Mouse (Mus musculus): ENCODE data around the gene 1810049J17Rik. TPM values are rescaled to one million over a fixed set of nuclear protein-coding genes. Genes with fewer than 3 reads are reported as not detected.

Gene 1810049J17Rik
- polyA plus RNA-seq, 1 experiment, result not detected

DNA sequence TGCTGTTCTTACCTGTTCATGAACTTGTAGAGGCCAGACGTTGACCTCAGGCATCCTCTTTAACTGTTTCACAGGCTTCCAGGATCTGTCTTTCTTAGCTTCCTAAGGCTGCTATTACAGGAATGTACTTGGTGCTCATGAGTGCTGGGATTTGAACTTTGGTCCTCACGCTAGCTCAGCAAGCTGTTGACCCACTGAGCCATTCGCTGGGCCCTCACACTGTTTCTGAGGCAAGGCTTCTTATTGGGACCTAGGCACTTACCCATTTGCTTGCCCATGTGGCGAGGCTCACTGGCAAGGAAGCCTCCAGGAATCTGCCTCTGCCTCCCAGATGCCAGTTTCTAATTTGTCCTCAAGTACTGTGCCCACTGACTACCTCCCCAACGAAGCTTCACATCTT is 1.8 kb downstream of the 1810049J17Rik start:
- 58% methylated on average over 5 of the region's 5 CpGs for WGBS
- no peak overlapping the region for H3K27ac ChIP-seq (ENCODE audit: insufficient read depth, low read depth, low read length)
- TF ChIP-seq POLR2A (IDR thresholded peaks at IDR 0.05; ENCODE audit: insufficient read depth, low read depth, low read length) (no peak), CTCF (IDR thresholded peaks at IDR 0.05; ENCODE audit: insufficient read depth, low read depth, low read length) (no peak)
- no peak overlapping the region for H3K4me3 ChIP-seq (ENCODE audit: insufficient read depth, low read depth, low read length)
- H3K4me1 ChIP-seq (ENCODE audit: control insufficient read depth, insufficient read depth, low read length), result peaks cover 3% of the 10 kb centered on the region; the same call in 1 of the 2 replicates

DNA sequence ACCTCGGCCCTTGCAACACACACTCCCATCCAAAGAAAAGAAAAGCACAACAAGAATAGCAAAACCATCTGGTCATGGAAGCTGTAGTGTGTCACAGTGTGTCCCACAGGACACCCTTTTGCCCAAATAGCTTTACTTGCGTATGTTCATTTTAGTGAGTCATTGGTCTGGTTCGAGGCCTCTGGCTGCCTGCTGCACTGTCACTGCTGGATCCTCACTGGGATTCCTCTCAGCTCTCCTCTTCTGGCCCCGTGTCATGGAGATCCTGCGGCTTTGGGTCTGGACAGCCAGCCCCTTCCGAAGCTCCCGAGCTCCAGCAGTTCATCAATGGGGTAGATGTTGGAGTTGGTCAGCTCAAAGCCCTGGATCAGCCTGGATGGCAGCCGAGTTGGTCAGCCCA is 3.2 kb downstream of the 1810049J17Rik start:
- Histone ChIP-seq H3K4me3 (ENCODE audit: insufficient read depth, low read depth, low read length) (no peak overlapping the region), H3K27ac (ENCODE audit: insufficient read depth, low read depth, low read length) (no peak overlapping the region), H3K4me1 (ENCODE audit: control insufficient read depth, insufficient read depth, low read length) (no peaks in the 10 kb centered on the region)
- whole genome bisulfite sequencing, result 83% methylated on average over 8 of the region's 8 CpGs
- TF ChIP-seq POLR2A (IDR thresholded peaks at IDR 0.05; ENCODE audit: insufficient read depth, low read depth, low read length) (no peak), CTCF (IDR thresholded peaks at IDR 0.05; ENCODE audit: insufficient read depth, low read depth, low read length) (no peak)

DNA sequence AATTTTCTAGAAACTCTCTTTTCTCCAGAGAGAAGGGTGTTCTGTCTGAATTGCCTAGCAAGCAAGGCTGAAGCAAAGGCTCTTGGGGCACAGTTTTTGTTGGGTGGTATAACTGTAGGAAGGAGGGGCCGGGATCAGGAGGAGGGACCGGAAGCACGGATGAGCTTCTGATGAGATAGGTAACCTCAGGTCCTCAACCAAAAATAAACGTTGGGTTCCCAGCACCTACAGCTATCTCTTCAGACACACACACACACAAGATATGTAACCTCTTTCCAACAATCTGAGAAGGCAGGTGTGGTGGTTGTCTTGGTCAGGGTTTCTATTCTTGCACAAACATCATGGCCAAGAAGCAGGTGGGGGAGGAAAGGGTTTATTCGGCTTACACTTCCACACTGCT is 4.4 kb downstream of the 1810049J17Rik start:
- 88% methylated on average over 5 of the region's 5 CpGs for WGBS
- Histone ChIP-seq H3K4me1 (ENCODE audit: control insufficient read depth, insufficient read depth, low read length) (no peaks in the 10 kb centered on the region), H3K4me3 (ENCODE audit: insufficient read depth, low read depth, low read length) (no peak overlapping the region), H3K27ac (ENCODE audit: insufficient read depth, low read depth, low read length) (no peak overlapping the region)
- TF ChIP-seq CTCF (IDR thresholded peaks at IDR 0.05; ENCODE audit: insufficient read depth, low read depth, low read length), result no peak
- TF ChIP-seq POLR2A (IDR thresholded peaks at IDR 0.05; ENCODE audit: insufficient read depth, low read depth, low read length), result no peak

DNA sequence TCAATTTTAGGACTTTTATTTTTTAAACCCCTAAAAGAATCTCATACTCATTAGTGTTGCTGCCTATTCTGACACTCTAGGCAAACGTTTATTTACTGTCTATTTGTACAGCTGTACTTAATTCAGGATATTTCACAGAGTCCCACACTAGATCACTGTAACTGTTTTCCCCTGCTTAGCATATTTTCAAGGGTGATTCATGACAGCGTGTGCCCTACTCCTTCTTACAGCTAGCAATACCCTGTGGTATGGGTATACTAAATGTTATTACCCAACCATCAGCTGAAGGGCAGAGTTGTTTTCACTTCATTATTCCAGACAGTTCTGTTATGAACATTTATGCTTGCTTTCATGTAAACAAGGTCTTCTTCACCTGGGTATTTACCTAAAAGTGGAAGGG is 5.7 kb downstream of the 1810049J17Rik start:
- 63% methylated on average over 2 of the region's 2 CpGs for WGBS
- TF ChIP-seq POLR2A (IDR thresholded peaks at IDR 0.05; ENCODE audit: insufficient read depth, low read depth, low read length) (no peak), CTCF (IDR thresholded peaks at IDR 0.05; ENCODE audit: insufficient read depth, low read depth, low read length) (no peak)
- no peak overlapping the region for H3K27ac ChIP-seq (ENCODE audit: insufficient read depth, low read depth, low read length)
- no peak overlapping the region for H3K4me3 ChIP-seq (ENCODE audit: insufficient read depth, low read depth, low read length)
- no peaks in the 10 kb centered on the region for H3K4me1 ChIP-seq (ENCODE audit: control insufficient read depth, insufficient read depth, low read length)

DNA sequence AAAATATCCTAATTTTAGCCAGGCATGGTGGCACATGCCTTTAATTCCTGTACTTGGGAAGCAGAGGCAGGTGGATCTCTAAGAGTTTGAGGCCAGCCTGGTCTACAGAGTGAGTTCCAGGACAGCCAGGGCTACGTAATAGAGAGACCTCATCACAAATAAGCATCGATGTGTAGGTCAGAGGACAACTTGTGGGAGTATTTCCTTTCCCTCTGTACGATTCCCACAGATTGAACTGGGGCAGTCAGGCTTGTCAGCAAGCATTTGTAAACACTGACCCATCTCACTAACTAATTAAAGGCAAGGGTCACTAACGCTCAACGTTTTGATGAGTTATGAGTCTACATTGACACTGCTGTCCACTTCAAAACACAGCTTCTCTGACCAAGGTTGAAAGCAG is 7.1 kb downstream of the 1810049J17Rik start:
- WGBS, result 92% methylated on average over 5 of the region's 5 CpGs
- no peak overlapping the region for H3K4me3 ChIP-seq (ENCODE audit: insufficient read depth, low read depth, low read length)

DNA sequence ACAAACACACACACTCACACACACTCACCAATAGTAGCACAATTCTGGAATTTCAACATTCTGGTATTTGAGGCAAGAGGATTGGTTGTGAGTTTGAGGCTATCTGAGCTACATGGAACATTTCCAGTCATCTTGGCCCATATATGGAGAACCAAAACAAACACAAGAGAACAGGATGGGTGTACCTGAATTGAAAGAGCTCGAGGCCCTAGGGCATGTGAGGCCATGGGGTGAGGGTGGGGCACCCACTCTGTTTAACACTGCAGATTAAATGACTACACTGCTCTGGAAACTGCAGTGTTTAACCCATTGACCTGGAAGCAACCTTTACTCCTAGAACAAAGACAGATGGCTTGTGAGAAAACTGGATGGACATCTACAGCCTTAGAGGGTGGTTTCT is 8.4 kb downstream of the 1810049J17Rik start:
- 50% methylated on average over 1 of the region's 1 CpGs for WGBS
- TF ChIP-seq CTCF (IDR thresholded peaks at IDR 0.05; ENCODE audit: insufficient read depth, low read depth, low read length) (no peak), POLR2A (IDR thresholded peaks at IDR 0.05; ENCODE audit: insufficient read depth, low read depth, low read length) (no peak)
- Histone ChIP-seq H3K4me1 (ENCODE audit: control insufficient read depth, insufficient read depth, low read length) (no peaks in the 10 kb centered on the region), H3K27ac (ENCODE audit: insufficient read depth, low read depth, low read length) (no peak overlapping the region), H3K4me3 (ENCODE audit: insufficient read depth, low read depth, low read length) (no peak overlapping the region)

More for the DNA sequence above, 7.1 kb downstream of the 1810049J17Rik start:
- no peak for TF ChIP-seq CTCF (IDR thresholded peaks at IDR 0.05; ENCODE audit: insufficient read depth, low read depth, low read length)
- TF ChIP-seq POLR2A (IDR thresholded peaks at IDR 0.05; ENCODE audit: insufficient read depth, low read depth, low read length), result no peak
- Histone ChIP-seq H3K4me1 (ENCODE audit: control insufficient read depth, insufficient read depth, low read length) (no peaks in the 10 kb centered on the region), H3K27ac (ENCODE audit: insufficient read depth, low read depth, low read length) (no peak overlapping the region)

- no peak overlapping the region for H3K27ac ChIP-seq (ENCODE audit: insufficient read depth, low read depth, low read length)
- H3K4me3 ChIP-seq (ENCODE audit: insufficient read depth, low read depth, low read length), result no peak overlapping the region
- H3K4me1 ChIP-seq (ENCODE audit: control insufficient read depth, insufficient read depth, low read length), result no peaks in the 10 kb centered on the region
- 90% methylated on average over 7 of the region's 7 CpGs for WGBS
- TF ChIP-seq CTCF (IDR thresholded peaks at IDR 0.05; ENCODE audit: insufficient read depth, low read depth, low read length) (no peak), POLR2A (IDR thresholded peaks at IDR 0.05; ENCODE audit: insufficient read depth, low read depth, low read length) (no peak)
Measured at GRCm38 (mm10) chr15:12311465-12311864, 10.2 kb downstream of the 1810049J17Rik start.

DNA sequence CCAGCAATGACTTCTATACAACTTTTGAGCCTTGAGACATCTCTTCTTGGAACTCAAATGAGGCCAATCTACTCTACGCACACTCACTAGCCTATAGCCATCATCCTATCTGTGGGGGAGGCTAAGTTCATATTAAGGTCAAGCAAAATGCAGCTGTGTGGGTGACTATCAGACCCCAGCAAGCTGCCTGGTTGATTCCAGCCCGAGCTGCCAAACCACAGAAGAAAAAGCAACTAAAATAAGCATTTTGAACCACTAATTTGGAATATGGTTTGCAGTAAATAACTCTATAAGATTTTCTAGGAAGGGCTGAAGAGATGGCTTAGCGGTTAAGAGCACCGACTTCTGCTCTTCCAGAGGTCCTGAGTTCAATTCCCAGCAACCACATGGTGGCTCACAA is 11.0 kb downstream of the 1810049J17Rik start:
- TF ChIP-seq CTCF (IDR thresholded peaks at IDR 0.05; ENCODE audit: insufficient read depth, low read depth, low read length), result no peak
- TF ChIP-seq POLR2A (IDR thresholded peaks at IDR 0.05; ENCODE audit: insufficient read depth, low read depth, low read length), result no peak
- WGBS, result 82% methylated on average over 4 of the region's 4 CpGs
- H3K4me1 ChIP-seq (ENCODE audit: control insufficient read depth, insufficient read depth, low read length), result no peaks in the 10 kb centered on the region
- no peak overlapping the region for H3K4me3 ChIP-seq (ENCODE audit: insufficient read depth, low read depth, low read length)
- H3K27ac ChIP-seq (ENCODE audit: insufficient read depth, low read depth, low read length), result no peak overlapping the region

GRCm38 (mm10) chr15:12308539-12308938 is 13.2 kb downstream of the 1810049J17Rik start:
- 89% methylated on average over 5 of the region's 5 CpGs for WGBS
- H3K4me1 ChIP-seq (ENCODE audit: control insufficient read depth, insufficient read depth, low read length), result no peaks in the 10 kb centered on the region
- H3K4me3 ChIP-seq (ENCODE audit: insufficient read depth, low read depth, low read length), result no peak overlapping the region
- H3K27ac ChIP-seq (ENCODE audit: insufficient read depth, low read depth, low read length), result no peak overlapping the region
- TF ChIP-seq CTCF (IDR thresholded peaks at IDR 0.05; ENCODE audit: insufficient read depth, low read depth, low read length) (no peak), POLR2A (IDR thresholded peaks at IDR 0.05; ENCODE audit: insufficient read depth, low read depth, low read length) (no peak)

DNA sequence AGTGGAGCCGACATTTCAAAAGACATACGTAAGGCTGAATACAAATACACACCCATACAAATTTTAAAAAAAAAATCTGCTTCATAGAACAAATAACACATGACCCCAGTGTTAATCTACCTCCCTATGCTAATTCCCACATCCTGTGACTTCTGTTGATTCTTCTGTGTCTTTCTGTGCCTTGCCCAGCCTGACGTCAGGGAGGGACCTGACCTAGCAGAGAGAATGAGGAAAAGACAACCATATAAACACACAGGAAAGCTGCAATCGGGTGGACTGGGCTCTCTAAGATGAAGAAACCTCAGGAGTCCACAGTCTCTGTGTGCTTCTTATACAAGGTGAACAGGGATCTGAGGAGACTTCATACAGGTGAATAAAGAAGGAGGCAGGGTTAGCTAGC is 14.6 kb downstream of the 1810049J17Rik start:
- H3K4me1 ChIP-seq (ENCODE audit: control insufficient read depth, insufficient read depth, low read length), result no peaks in the 10 kb centered on the region
- 80% methylated on average over 4 of the region's 4 CpGs for WGBS
- no peak overlapping the region for H3K27ac ChIP-seq (ENCODE audit: insufficient read depth, low read depth, low read length)
- H3K4me3 ChIP-seq (ENCODE audit: insufficient read depth, low read depth, low read length), result no peak overlapping the region
- TF ChIP-seq CTCF (IDR thresholded peaks at IDR 0.05; ENCODE audit: insufficient read depth, low read depth, low read length), result no peak
- TF ChIP-seq POLR2A (IDR thresholded peaks at IDR 0.05; ENCODE audit: insufficient read depth, low read depth, low read length), result no peak
